Mouse (Mus musculus): ENCODE measurements around the gene Mansc4.
A peak's percentile ranks its signal among the peaks of the same experiment; 100 is the strongest.

The Mansc4 gene

GRCm38 (mm10) chr6:147076878-147077277, 10.0 kb downstream of the Mansc4 start:
- no peak for DNase-seq (ENCODE audit: low spot score)

GRCm38 (mm10) chr6:147075808-147076387, 10.9 kb downstream of the Mansc4 start:
- DNase-seq (ENCODE audit: low spot score): no peak

- DNase-seq (ENCODE audit: low spot score): no peak
Observed at GRCm38 (mm10) chr6:147064944-147065261, 21.9 kb downstream of the Mansc4 start.

GRCm38 (mm10) chr6:147064226-147064943, 22.4 kb downstream of the Mansc4 start:
- DNase-seq (ENCODE audit: low spot score): no peak

GRCm38 (mm10) chr6:147062694-147063093, 24.1 kb downstream of the Mansc4 start:
- DNase-seq (ENCODE audit: low spot score): no peak

GRCm38 (mm10) chr6:147062034-147062433, 24.8 kb downstream of the Mansc4 start:
- DNase-seq (ENCODE audit: low spot score): no peak

GRCm38 (mm10) chr6:147061630-147062029, 25.2 kb downstream of the Mansc4 start:
- DNase-seq (ENCODE audit: low spot score): no peak

- no peak for DNase-seq (ENCODE audit: low spot score)
Observed at GRCm38 (mm10) chr6:147059326-147059725, 27.5 kb downstream of the Mansc4 start.

- no peak for DNase-seq (ENCODE audit: low spot score)
Observed at GRCm38 (mm10) chr6:147055374-147055977, 31.4 kb downstream of the Mansc4 start.

- DNase-seq (ENCODE audit: low spot score): no peak
Observed at GRCm38 (mm10) chr6:147053785-147054646, 32.8 kb downstream of the Mansc4 start.

GRCm38 (mm10) chr6:147052440-147052839, 34.4 kb downstream of the Mansc4 start:
- DNase-seq (ENCODE audit: low spot score): no peak

GRCm38 (mm10) chr6:147051666-147052065, 35.2 kb downstream of the Mansc4 start:
- DNase-seq (ENCODE audit: low spot score): no peak

GRCm38 (mm10) chr6:147049239-147049805, 37.5 kb downstream of the Mansc4 start:
- DNase-seq (ENCODE audit: low spot score): no peak

- no peak for DNase-seq (ENCODE audit: low spot score)
Observed at GRCm38 (mm10) chr6:147043633-147044032, 43.2 kb downstream of the Mansc4 start.

- DNase-seq (ENCODE audit: low spot score): peak; percentile 80
Observed at GRCm38 (mm10) chr6:147042291-147043290, 44.2 kb downstream of the Mansc4 start, which contains the start of gene Mrps35. Mrps35 (plus strand) TSS chr6:147042764.

- DNase-seq (ENCODE audit: low spot score): no peak
Observed at GRCm38 (mm10) chr6:147032303-147032925, 54.4 kb downstream of the Mansc4 start, which contains the start of gene Rep15. Rep15 (plus strand) TSS chr6:147032584.

- DNase-seq (ENCODE audit: low spot score): no peak
Observed at GRCm38 (mm10) chr6:147030096-147030885, 56.5 kb downstream of the Mansc4 start.

GRCm38 (mm10) chr6:147029591-147029990, 57.2 kb downstream of the Mansc4 start:
- no peak for DNase-seq (ENCODE audit: low spot score)

GRCm38 (mm10) chr6:147028396-147028795, 58.4 kb downstream of the Mansc4 start:
- no peak for DNase-seq (ENCODE audit: low spot score)
